Mouse (Mus musculus) neural tube, embryonic 15.5 days (tissue): ENCODE measurements around the gene Asic2. TPM values are rescaled to one million over a fixed set of nuclear protein-coding genes. Genes with fewer than 3 reads are reported as not detected.
A peak's percentile ranks its signal among the peaks of the same experiment; 100 is the strongest.

ENCODE experiments used
- ATAC-seq: fragments of 200-750 bp; cut with Nextera tagmentation; 2 replicates; pipeline ENCODE4 v1.8.0; 2017; ENCODE audit warnings: mild to moderate bottlenecking, moderate TSS enrichment, moderate library complexity; ENCODE audit not compliant: low FRiP score
- H3K27ac ChIP-seq: fragments of 300-500 bp; sonication (generic); replicated peaks from 2 replicates; pipeline ENCODE4 v1.5.1; 2015; ENCODE audit warnings: mild to moderate bottlenecking, inconsistent platforms
- H3K27me3 ChIP-seq: fragments of 300-500 bp; sonication (generic); replicated peaks from 2 replicates; pipeline ENCODE4 v1.6.1; 2015; ENCODE audit warnings: inconsistent platforms
- H3K36me3 ChIP-seq: fragments of 300-500 bp; sonication (generic); 2 replicates; pipeline ENCODE4 v1.6.1; 2015; ENCODE audit warnings: inconsistent platforms
- H3K4me1 ChIP-seq: fragments of 300-500 bp; sonication (generic); 2 replicates; pipeline ENCODE4 v1.6.1; 2015; ENCODE audit warnings: inconsistent platforms
- H3K4me2 ChIP-seq: fragments of 300-500 bp; sonication (generic); 2 replicates; pipeline ENCODE4 v1.6.1; 2015; ENCODE audit warnings: inconsistent platforms, mild to moderate bottlenecking, moderate library complexity
- H3K4me3 ChIP-seq: fragments of 300-500 bp; sonication (generic); replicated peaks from 2 replicates; pipeline ENCODE4 v1.5.1; 2015; ENCODE audit warnings: mild to moderate bottlenecking, inconsistent platforms
- H3K9ac ChIP-seq: fragments of 300-500 bp; sonication (generic); replicated peaks from 2 replicates; pipeline ENCODE4 v1.6.1; 2015; ENCODE audit warnings: mild to moderate bottlenecking, inconsistent platforms
- H3K9me3 ChIP-seq: fragments of 300-500 bp; sonication (generic); replicated peaks from 2 replicates; pipeline ENCODE4 v1.6.1; 2016; ENCODE audit warnings: inconsistent platforms
- WGBS: fragments of 180-500 bp; shearing (Covaris S2); methylation state at CpG from one replicate; pipeline ENCODE4 v1.1.7; 2015; ENCODE audit warnings: mixed read lengths; 5-methylcytosine and 5-hydroxymethylcytosine counted together
- polyA plus RNA-seq: library from polyadenylated mRNA; unstranded; fragments of >200 nt; fragmentation: Nextera tagmentation; extraction: Ambion mirVana; gene quantifications from 2 replicates; pipeline ENCODE4 v1.2.1, GENCODE M21; 2015

The Asic2 gene
- polyA plus RNA-seq, 1 experiment from 2014 or later = 21.3 TPM

- no peak for ATAC-seq
- H3K4me3 ChIP-seq = no peak overlapping the region
- H3K4me2 ChIP-seq = no peak overlapping the region
- peaks cover 5% of the 10 kb centered on the region; the same call in 1 of the 2 replicates for H3K36me3 ChIP-seq
- H3K27me3 ChIP-seq = no peaks in the 10 kb centered on the region
- no peak overlapping the region for H3K9ac ChIP-seq
- WGBS = 86% methylated on average over 2 of the region's 2 CpGs
- H3K27ac ChIP-seq = no peak overlapping the region
- peaks cover 9% of the 10 kb centered on the region for H3K4me1 ChIP-seq
- H3K9me3 ChIP-seq = no peaks in the 10 kb centered on the region
Measured at GRCm38 (mm10) chr11:80878026-80878425, 1090.2 kb downstream of the Asic2 start.

- WGBS = 55% methylated on average over 11 of the region's 11 CpGs
Measured at GRCm38 (mm10) chr11:80877131-80877651, 1091.1 kb downstream of the Asic2 start.

GRCm38 (mm10) chr11:80872509-80873474 lies 1095.5 kb downstream of the Asic2 start:
- 65% methylated on average over 17 of the region's 17 CpGs for WGBS
- Histone ChIP-seq H3K36me3 (no peaks in the 10 kb centered on the region), H3K4me1 (peaks cover 15% of the 10 kb centered on the region)

More at GRCm38 (mm10) chr11:80877131-80877651, 1091.1 kb downstream of the Asic2 start:
- Histone ChIP-seq H3K27ac (peak overlapping the region; percentile 51; the same call in 1 of the 2 replicates), H3K27me3 (no peaks in the 10 kb centered on the region), H3K4me1 (peaks cover 9% of the 10 kb centered on the region), H3K36me3 (peaks cover 5% of the 10 kb centered on the region; the same call in 1 of the 2 replicates), H3K9me3 (no peaks in the 10 kb centered on the region), H3K9ac (no peak overlapping the region), H3K4me3 (no peak overlapping the region), H3K4me2 (no peak overlapping the region)
- ATAC-seq = no peak

GRCm38 (mm10) chr11:80868039-80868438 lies 1100.2 kb downstream of the Asic2 start:
- ATAC-seq = no peak
- Histone ChIP-seq H3K36me3 (no peaks in the 10 kb centered on the region), H3K27ac (no peak overlapping the region), H3K4me3 (no peak overlapping the region), H3K4me1 (peaks cover 6% of the 10 kb centered on the region; the same call in 1 of the 2 replicates), H3K4me2 (no peak overlapping the region), H3K27me3 (no peaks in the 10 kb centered on the region), H3K9ac (no peak overlapping the region), H3K9me3 (no peaks in the 10 kb centered on the region)
- WGBS = 92% methylated on average over 1 of the region's 1 CpGs

More at GRCm38 (mm10) chr11:80872509-80873474, 1095.5 kb downstream of the Asic2 start:
- H3K27ac ChIP-seq = no peak overlapping the region
- H3K27me3 ChIP-seq = no peaks in the 10 kb centered on the region
- no peak for ATAC-seq
- H3K9me3 ChIP-seq = no peaks in the 10 kb centered on the region
- H3K9ac ChIP-seq = no peak overlapping the region
- no peak overlapping the region for H3K4me2 ChIP-seq
- no peak overlapping the region for H3K4me3 ChIP-seq

GRCm38 (mm10) chr11:80862941-80863340 lies 1105.3 kb downstream of the Asic2 start:
- Histone ChIP-seq H3K4me1 (no peaks in the 10 kb centered on the region), H3K27ac (no peak overlapping the region), H3K36me3 (no peaks in the 10 kb centered on the region), H3K4me2 (no peak overlapping the region), H3K9me3 (no peaks in the 10 kb centered on the region), H3K9ac (no peak overlapping the region), H3K27me3 (no peaks in the 10 kb centered on the region), H3K4me3 (no peak overlapping the region)
- ATAC-seq = no peak
- WGBS = 91% methylated on average over 7 of the region's 7 CpGs

GRCm38 (mm10) chr11:80858065-80858464 lies 1110.2 kb downstream of the Asic2 start, which contains the start of gene Spaca3:
Gene Spaca3, plus strand, starts transcription at chr11:80858365.
- H3K9me3 ChIP-seq = no peaks in the 10 kb centered on the region
- no peak for ATAC-seq
- H3K36me3 ChIP-seq = no peaks in the 10 kb centered on the region
- no peaks in the 10 kb centered on the region for H3K27me3 ChIP-seq
- no peak within 1 kb of the TSS for H3K4me2 ChIP-seq
- 80% methylated on average over 10 of the region's 10 CpGs for WGBS
- H3K4me1 ChIP-seq = peaks cover 7% of the 10 kb centered on the region
- H3K9ac ChIP-seq = no peak within 1 kb of the TSS
- no peak within 1 kb of the TSS for H3K4me3 ChIP-seq
- H3K27ac ChIP-seq = no peak within 1 kb of the TSS

- WGBS = 92% methylated on average over 2 of the region's 2 CpGs
- no peaks in the 10 kb centered on the region for H3K9me3 ChIP-seq
- H3K27ac ChIP-seq = no peak overlapping the region
- no peak overlapping the region for H3K4me2 ChIP-seq
- H3K4me3 ChIP-seq = no peak overlapping the region
- H3K9ac ChIP-seq = no peak overlapping the region
- ATAC-seq = no peak
- H3K27me3 ChIP-seq = no peaks in the 10 kb centered on the region
- H3K36me3 ChIP-seq = no peaks in the 10 kb centered on the region
- H3K4me1 ChIP-seq = peaks cover 13% of the 10 kb centered on the region
Measured at GRCm38 (mm10) chr11:80856827-80857226, 1111.4 kb downstream of the Asic2 start.

- Histone ChIP-seq H3K27ac (no peak overlapping the region), H3K4me1 (peaks cover 13% of the 10 kb centered on the region), H3K4me2 (no peak overlapping the region), H3K9me3 (no peaks in the 10 kb centered on the region), H3K9ac (no peak overlapping the region), H3K27me3 (no peaks in the 10 kb centered on the region), H3K4me3 (no peak overlapping the region), H3K36me3 (no peaks in the 10 kb centered on the region)
- ATAC-seq = no peak
- WGBS = 43% methylated on average over 7 of the region's 7 CpGs
Measured at GRCm38 (mm10) chr11:80854908-80855307, 1113.3 kb downstream of the Asic2 start.

GRCm38 (mm10) chr11:80854430-80854829 lies 1113.8 kb downstream of the Asic2 start:
- Histone ChIP-seq H3K36me3 (no peaks in the 10 kb centered on the region), H3K27ac (no peak overlapping the region), H3K4me2 (no peak overlapping the region), H3K27me3 (no peaks in the 10 kb centered on the region), H3K9ac (no peak overlapping the region), H3K4me1 (peaks cover 13% of the 10 kb centered on the region), H3K4me3 (no peak overlapping the region), H3K9me3 (no peaks in the 10 kb centered on the region)
- no peak for ATAC-seq
- 86% methylated on average over 11 of the region's 11 CpGs for WGBS

GRCm38 (mm10) chr11:80853014-80853413 lies 1115.2 kb downstream of the Asic2 start:
- no peaks in the 10 kb centered on the region for H3K9me3 ChIP-seq
- peaks cover 13% of the 10 kb centered on the region for H3K4me1 ChIP-seq
- no peak overlapping the region for H3K4me2 ChIP-seq
- WGBS = 38% methylated on average over 3 of the region's 3 CpGs
- H3K36me3 ChIP-seq = no peaks in the 10 kb centered on the region
- no peaks in the 10 kb centered on the region for H3K27me3 ChIP-seq
- no peak overlapping the region for H3K27ac ChIP-seq
- no peak overlapping the region for H3K9ac ChIP-seq
- ATAC-seq = no peak; the same call in 1 of the 2 replicates
- no peak overlapping the region for H3K4me3 ChIP-seq

- Histone ChIP-seq H3K4me1 (peaks cover 13% of the 10 kb centered on the region), H3K4me3 (no peak overlapping the region), H3K36me3 (no peaks in the 10 kb centered on the region), H3K9me3 (no peaks in the 10 kb centered on the region), H3K27me3 (no peaks in the 10 kb centered on the region), H3K9ac (no peak overlapping the region), H3K27ac (no peak overlapping the region), H3K4me2 (no peak overlapping the region)
- 52% methylated on average over 5 of the region's 5 CpGs for WGBS
- ATAC-seq = no peak
Measured at GRCm38 (mm10) chr11:80851859-80852258, 1116.4 kb downstream of the Asic2 start.

GRCm38 (mm10) chr11:80848131-80848530 lies 1120.1 kb downstream of the Asic2 start:
- ATAC-seq = no peak
- H3K27me3 ChIP-seq = no peaks in the 10 kb centered on the region
- no peak overlapping the region for H3K4me3 ChIP-seq
- H3K4me2 ChIP-seq = no peak overlapping the region
- H3K36me3 ChIP-seq = no peaks in the 10 kb centered on the region
- WGBS = 51% methylated on average over 5 of the region's 5 CpGs
- H3K4me1 ChIP-seq = peaks cover 6% of the 10 kb centered on the region
- no peak overlapping the region for H3K27ac ChIP-seq
- H3K9ac ChIP-seq = no peak overlapping the region
- H3K9me3 ChIP-seq = no peaks in the 10 kb centered on the region
